Mouse (Mus musculus) kidney, adult 2 months (tissue): ENCODE measurements around the gene Dkk2.

Source experiments
- CTCF ChIP-seq: fragments of 200-500 bp; conservative IDR thresholded peaks from 2 replicates; pipeline ENCODE4 v1.5.1; 2011; ENCODE audit warnings: low read depth, mild to moderate bottlenecking, control low read depth, low read length, moderate library complexity, mixed read lengths; ENCODE audit not compliant: insufficient read depth, insufficient read length
- POLR2A ChIP-seq: fragments of 200-500 bp; IDR thresholded peaks from one replicate; pipeline ENCODE4 v1.6.1; 2011; ENCODE audit warnings: low read depth, low read length, control low read depth

GRCm38 (mm10) chr3:132207469-132207868 is 122.4 kb downstream of the Dkk2 start:
- TF ChIP-seq CTCF (peak; percentile 71), POLR2A (no peak)
